Mouse (Mus musculus) heart, postnatal 0 days (tissue): ENCODE measurements around the gene Taar7f. TPM values are rescaled to one million over a fixed set of nuclear protein-coding genes. Genes with fewer than 3 reads are reported as not detected.

Source experiments
- ATAC-seq: fragments of 200-750 bp; cut with Nextera tagmentation; 2 replicates; pipeline ENCODE4 v1.8.0; 2017; ENCODE audit warnings: low read depth, moderate number of reproducible peaks, moderate library complexity; ENCODE audit not compliant: insufficient read depth
- DNase-seq: peaks from one replicate; pipeline ENCODE4 v3.0.0-alpha.2; 2016; ENCODE audit warnings: low spot score
- H3K27ac ChIP-seq: fragments of 300-500 bp; sonication (generic); 2 replicates; pipeline ENCODE4 v1.5.1; 2014; ENCODE audit warnings: low read depth, mild to moderate bottlenecking
- H3K27me3 ChIP-seq: fragments of 300-500 bp; sonication (generic); 2 replicates; pipeline ENCODE4 v1.6.1; 2014; ENCODE audit warnings: low read length, mixed read lengths; ENCODE audit not compliant: control insufficient read depth, insufficient read depth
- H3K36me3 ChIP-seq: fragments of 300-500 bp; sonication (generic); replicated peaks from 2 replicates; pipeline ENCODE4 v1.6.1; 2014; ENCODE audit warnings: low read length, mixed read lengths; ENCODE audit not compliant: control insufficient read depth, insufficient read depth
- H3K4me1 ChIP-seq: fragments of 300-500 bp; sonication (generic); 2 replicates; pipeline ENCODE4 v1.6.1; 2014; ENCODE audit warnings: antibody characterized with exemption; ENCODE audit not compliant: control insufficient read depth, insufficient read depth
- H3K4me2 ChIP-seq: fragments of 300-500 bp; sonication (generic); 2 replicates; pipeline ENCODE4 v1.6.1; 2014; ENCODE audit warnings: low read depth, mild to moderate bottlenecking, low read length, moderate library complexity
- H3K4me3 ChIP-seq: fragments of 300-500 bp; sonication (generic); 2 replicates; pipeline ENCODE4 v1.5.1; 2014; ENCODE audit warnings: low read depth, low read length
- H3K9ac ChIP-seq: fragments of 300-500 bp; sonication (generic); replicated peaks from 2 replicates; pipeline ENCODE4 v1.6.1; 2014; ENCODE audit warnings: low read depth, low read length, mixed read lengths
- H3K9me3 ChIP-seq: fragments of 300-500 bp; sonication (generic); replicated peaks from 2 replicates; pipeline ENCODE4 v1.6.1; 2016; ENCODE audit warnings: low read length; ENCODE audit not compliant: control insufficient read depth
- CTCF ChIP-seq: IDR thresholded peaks from 2 replicates; pipeline ENCODE4 v1.5.1; 2016; ENCODE audit warnings: antibody characterized with exemption, control low read depth, low read depth
- EP300 ChIP-seq: IDR thresholded peaks from 2 replicates; pipeline ENCODE4 v1.6.1; 2016; ENCODE audit warnings: antibody characterized with exemption, low read depth
- WGBS: fragments of 180-500 bp; shearing (Covaris S2); extraction: QIAGEN DNeasy Blood & Tissue Kit; methylation state at CpG from one replicate; pipeline ENCODE4 v1.1.7; 2014; 5-methylcytosine and 5-hydroxymethylcytosine counted together
- polyA plus RNA-seq: library from polyadenylated mRNA; unstranded; fragments of >200 nt; fragmentation: Nextera tagmentation; extraction: Ambion mirVana; gene quantifications from 2 replicates; pipeline ENCODE4 v1.2.1, GENCODE M21; 2015
- total RNA-seq: library from RNA; depleted of rRNA; stranded (reverse); fragments of >200 nt; gene quantifications from 2 replicates; pipeline ENCODE4 v1.2.3, GENCODE M21; 2014; ENCODE audit warnings: low replicate concordance; rRNA removed

Gene Taar7f
- total RNA-seq = not detected in 2 replicates
- polyA plus RNA-seq = not detected in 2 replicates

DNA sequence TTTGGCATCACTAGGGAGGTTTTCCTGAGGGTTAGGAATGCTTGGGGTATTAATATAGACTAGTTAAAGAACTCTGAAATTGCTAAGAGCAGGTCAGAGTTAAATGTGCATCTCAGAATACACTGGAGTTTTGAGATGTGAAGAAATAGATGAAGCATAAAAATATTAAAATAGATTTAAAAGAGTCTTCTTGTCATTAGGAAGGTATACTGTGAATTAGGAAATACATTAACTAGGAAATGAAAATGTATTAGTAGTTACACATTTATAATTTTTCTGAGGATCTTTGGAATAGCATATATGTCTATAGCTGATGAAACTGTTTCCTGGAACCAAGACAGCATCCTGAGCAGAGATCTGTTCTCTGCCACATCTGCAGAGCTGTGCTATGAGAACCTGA is at the start of gene Taar7f:
Gene Taar7f, plus strand, starts transcription at position 301 of the 400 bp plus-strand sequence.
- DNase-seq (no peak), ATAC-seq (no peak)
- Histone ChIP-seq H3K9ac (no peak within 1 kb of the TSS), H3K4me1 (no peaks in the 10 kb centered on the region), H3K4me3 (no peak within 1 kb of the TSS), H3K27me3 (no peaks in the 10 kb centered on the region), H3K9me3 (no peaks in the 10 kb centered on the region), H3K36me3 (no peaks in the 10 kb centered on the region), H3K27ac (no peak within 1 kb of the TSS), H3K4me2 (no peak within 1 kb of the TSS)
- TF ChIP-seq CTCF = no peak
- no peak for TF ChIP-seq EP300

DNA sequence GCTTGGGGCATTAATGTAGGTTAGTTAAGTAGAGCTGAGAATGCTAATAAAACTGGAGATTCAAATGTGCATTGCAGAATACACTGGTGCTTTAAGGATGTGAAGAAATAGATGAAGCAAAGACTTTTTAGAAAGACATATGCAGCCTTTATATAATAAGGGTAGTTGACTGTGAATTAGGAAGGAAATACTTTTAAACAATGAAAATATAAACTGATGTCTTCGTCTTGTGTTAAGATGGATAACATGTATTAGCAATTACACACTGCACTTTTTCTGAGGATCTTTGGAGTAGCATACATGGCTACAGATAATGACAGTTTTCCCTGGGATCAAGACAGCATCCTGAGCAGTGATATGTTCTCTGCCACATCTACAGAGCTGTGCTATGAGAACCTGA is 49.7 kb upstream of the Taar7f start, which contains the start of gene Taar7b:
Gene Taar7b, plus strand, starts transcription at position 301 of the 400 bp plus-strand sequence.
- H3K27ac ChIP-seq = no peak within 1 kb of the TSS
- no peaks in the 10 kb centered on the region for H3K36me3 ChIP-seq
- H3K27me3 ChIP-seq = no peaks in the 10 kb centered on the region
- no peak within 1 kb of the TSS for H3K4me3 ChIP-seq
- DNase-seq (no peak), ATAC-seq (no peak)
- no peak within 1 kb of the TSS for H3K4me2 ChIP-seq
- H3K9me3 ChIP-seq = no peaks in the 10 kb centered on the region
- H3K4me1 ChIP-seq = no peaks in the 10 kb centered on the region
- TF ChIP-seq EP300 (no peak), CTCF (no peak)
- H3K9ac ChIP-seq = no peak within 1 kb of the TSS
- WGBS = 69% methylated on average over 1 of the region's 1 CpGs

- H3K9ac ChIP-seq = no peak overlapping the region
- no peaks in the 10 kb centered on the region for H3K4me1 ChIP-seq
- H3K4me2 ChIP-seq = no peak overlapping the region
- H3K27me3 ChIP-seq = no peaks in the 10 kb centered on the region
- no peak overlapping the region for H3K4me3 ChIP-seq
- no peaks in the 10 kb centered on the region for H3K9me3 ChIP-seq
- WGBS = 41% methylated on average over 1 of the region's 1 CpGs
- no peak for ATAC-seq
- no peak for DNase-seq
- H3K27ac ChIP-seq = no peak overlapping the region
- no peak for TF ChIP-seq CTCF
- no peak for TF ChIP-seq EP300
- H3K36me3 ChIP-seq = no peaks in the 10 kb centered on the region
Measured at GRCm38 (mm10) chr10:24006442-24006841, 42.9 kb upstream of the Taar7f start.

- ATAC-seq (no peak), DNase-seq (no peak)
- Histone ChIP-seq H3K36me3 (no peaks in the 10 kb centered on the region), H3K4me3 (no peak overlapping the region), H3K27me3 (no peaks in the 10 kb centered on the region), H3K9ac (no peak overlapping the region), H3K9me3 (no peaks in the 10 kb centered on the region), H3K4me1 (no peaks in the 10 kb centered on the region), H3K4me2 (no peak overlapping the region), H3K27ac (no peak overlapping the region)
- WGBS = 29% methylated on average over 2 of the region's 2 CpGs
- TF ChIP-seq CTCF (no peak), EP300 (no peak)
Measured at GRCm38 (mm10) chr10:24007034-24007433, 42.3 kb upstream of the Taar7f start.

- H3K4me2 ChIP-seq = no peak overlapping the region
- TF ChIP-seq CTCF = no peak
- no peak for TF ChIP-seq EP300
- no peak overlapping the region for H3K4me3 ChIP-seq
- WGBS = 85% methylated on average over 1 of the region's 1 CpGs
- H3K36me3 ChIP-seq = no peaks in the 10 kb centered on the region
- no peaks in the 10 kb centered on the region for H3K4me1 ChIP-seq
- no peak overlapping the region for H3K9ac ChIP-seq
- H3K27me3 ChIP-seq = no peaks in the 10 kb centered on the region
- no peaks in the 10 kb centered on the region for H3K9me3 ChIP-seq
- H3K27ac ChIP-seq = no peak overlapping the region
- DNase-seq (no peak), ATAC-seq (no peak)
Measured at GRCm38 (mm10) chr10:24008143-24008542, 41.2 kb upstream of the Taar7f start.

DNA sequence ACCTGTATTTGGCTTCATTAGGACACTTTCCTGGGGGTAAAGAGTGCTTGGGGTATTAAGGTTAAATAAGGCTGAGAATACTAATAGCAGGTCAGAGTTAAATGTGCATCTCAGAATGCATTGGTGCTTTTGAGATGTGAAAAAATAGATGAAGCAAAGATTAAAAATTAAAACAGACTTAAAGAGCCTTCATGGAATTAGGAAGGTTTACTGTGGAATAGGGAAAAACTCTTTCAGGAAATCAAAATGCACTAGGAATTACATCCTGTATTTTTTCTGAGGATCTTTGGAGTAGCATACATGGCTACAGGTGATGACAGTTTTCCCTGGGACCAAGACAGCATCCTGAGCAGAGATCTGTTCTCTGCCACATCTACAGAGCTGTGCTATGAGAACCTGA is 22.4 kb upstream of the Taar7f start, which contains the start of gene Taar7d:
Gene Taar7d, plus strand, starts transcription at position 301 of the 400 bp plus-strand sequence.
- Histone ChIP-seq H3K27ac (no peak within 1 kb of the TSS), H3K4me1 (no peaks in the 10 kb centered on the region), H3K27me3 (no peaks in the 10 kb centered on the region), H3K4me3 (no peak within 1 kb of the TSS), H3K9me3 (no peaks in the 10 kb centered on the region), H3K4me2 (no peak within 1 kb of the TSS), H3K36me3 (no peaks in the 10 kb centered on the region), H3K9ac (no peak within 1 kb of the TSS)
- no peak for ATAC-seq
- DNase-seq = no peak
- TF ChIP-seq CTCF (no peak), EP300 (no peak)
